Mouse (Mus musculus) E14TG2a.4 (cell line): ENCODE measurements around the gene Mbd4.

Experiments used
- CTCF ChIP-seq: conservative IDR thresholded peaks from 2 replicates; pipeline ENCODE4 v1.5.1; 2014; ENCODE audit warnings: low read length
- POU5F1 ChIP-seq: IDR thresholded peaks from 2 replicates; pipeline ENCODE4 v1.6.1; 2014; ENCODE audit warnings: low read length, borderline replicate concordance

GRCm38 (mm10) chr6:115818129-115818528 lies 35.0 kb downstream of the Mbd4 start:
- TF ChIP-seq CTCF = no peak
- no peak for TF ChIP-seq POU5F1
